Mouse (Mus musculus) kidney, postnatal 0 days (tissue): Measurements from ENCODE around the gene Cops4. TPM values are rescaled to one million over a fixed set of nuclear protein-coding genes. Genes with fewer than 3 reads are reported as not detected.

Source experiments
- ATAC-seq: fragments of 200-750 bp; cut with Nextera tagmentation; replicated peaks from 2 replicates; pipeline ENCODE4 v1.8.0; 2017; ENCODE audit warnings: low read depth, moderate number of reproducible peaks, moderate TSS enrichment, moderate library complexity; ENCODE audit not compliant: low FRiP score
- DNase-seq: peaks from one replicate; pipeline ENCODE4 v3.0.0-alpha.2; 2016; ENCODE audit warnings: low spot score
- H3K27ac ChIP-seq: fragments of 300-500 bp; sonication (generic); 2 replicates; pipeline ENCODE4 v1.5.1; 2014; ENCODE audit warnings: mild to moderate bottlenecking
- H3K27me3 ChIP-seq: fragments of 300-500 bp; sonication (generic); 2 replicates; pipeline ENCODE4 v1.6.1; 2014; ENCODE audit warnings: low read length, mixed read lengths; ENCODE audit not compliant: insufficient read depth
- H3K36me3 ChIP-seq: fragments of 300-500 bp; sonication (generic); 2 replicates; pipeline ENCODE4 v1.6.1; 2014; ENCODE audit warnings: low read length, mixed read lengths; ENCODE audit not compliant: insufficient read depth
- H3K4me1 ChIP-seq: fragments of 300-500 bp; sonication (generic); replicated peaks from 2 replicates; pipeline ENCODE4 v1.6.1; 2014; ENCODE audit warnings: antibody characterized with exemption, low read length, mixed read lengths; ENCODE audit not compliant: insufficient read depth
- H3K4me2 ChIP-seq: fragments of 300-500 bp; sonication (generic); 2 replicates; pipeline ENCODE4 v1.6.1; 2014; ENCODE audit warnings: mild to moderate bottlenecking, low read length, moderate library complexity, mixed read lengths
- H3K4me3 ChIP-seq: fragments of 300-500 bp; sonication (generic); replicated peaks from 2 replicates; pipeline ENCODE4 v1.5.1; 2014; ENCODE audit warnings: low read depth, low read length
- H3K9ac ChIP-seq: fragments of 300-500 bp; sonication (generic); 2 replicates; pipeline ENCODE4 v1.6.1; 2014; ENCODE audit warnings: low read depth, low read length
- H3K9me3 ChIP-seq: fragments of 300-500 bp; sonication (generic); replicated peaks from 2 replicates; pipeline ENCODE4 v1.6.1; 2016; ENCODE audit warnings: low read length, inconsistent platforms, mixed read lengths
- CTCF ChIP-seq: IDR thresholded peaks from 2 replicates; pipeline ENCODE4 v1.5.1; 2016; ENCODE audit warnings: antibody characterized with exemption, low read depth, mild to moderate bottlenecking, moderate library complexity
- WGBS: fragments of 180-500 bp; shearing (Covaris S2); extraction: QIAGEN DNeasy Blood & Tissue Kit; methylation state at CpG from one replicate; pipeline ENCODE4 v1.1.7; 2014; 5-methylcytosine and 5-hydroxymethylcytosine counted together
- microRNA-seq: library from miRNA; unstranded; fragments of <30 nt; microRNA quantifications from one replicate; pipeline ENCODE4, GENCODE M21; 2016
- polyA plus RNA-seq: library from polyadenylated mRNA; unstranded; fragments of >200 nt; fragmentation: Nextera tagmentation; extraction: Ambion mirVana; gene quantifications from 2 replicates; pipeline ENCODE4 v1.2.1, GENCODE M21; 2015

The Cops4 gene
- polyA plus RNA-seq, 1 experiment from 2014 or later = 142 TPM

GRCm38 (mm10) chr5:100587626-100588025, 69.5 kb downstream of the Cops4 start:
- H3K4me2 ChIP-seq = no peak overlapping the region
- no peak overlapping the region for H3K9ac ChIP-seq
- no peaks in the 10 kb centered on the region for H3K4me1 ChIP-seq
- ATAC-seq = no peak
- DNase-seq = no peak
- H3K36me3 ChIP-seq = no peaks in the 10 kb centered on the region
- no peaks in the 10 kb centered on the region for H3K27me3 ChIP-seq
- no peak overlapping the region for H3K27ac ChIP-seq
- no peak overlapping the region for H3K4me3 ChIP-seq
- 33% methylated on average over 2 of the region's 2 CpGs for WGBS
- no peak for TF ChIP-seq CTCF
- H3K9me3 ChIP-seq = no peaks in the 10 kb centered on the region

GRCm38 (mm10) chr5:100590505-100590904, 72.4 kb downstream of the Cops4 start:
- no peaks in the 10 kb centered on the region for H3K36me3 ChIP-seq
- no peak for TF ChIP-seq CTCF
- H3K9ac ChIP-seq = no peak overlapping the region
- no peaks in the 10 kb centered on the region for H3K27me3 ChIP-seq
- DNase-seq = no peak
- H3K9me3 ChIP-seq = no peaks in the 10 kb centered on the region
- no peaks in the 10 kb centered on the region for H3K4me1 ChIP-seq
- ATAC-seq = no peak
- H3K4me2 ChIP-seq = no peak overlapping the region
- H3K27ac ChIP-seq = no peak overlapping the region
- 63% methylated on average over 5 of the region's 5 CpGs for WGBS
- H3K4me3 ChIP-seq = no peak overlapping the region

- WGBS = 86% methylated on average over 13 of the region's 13 CpGs
- Histone ChIP-seq H3K27me3 (no peaks in the 10 kb centered on the region), H3K4me3 (no peak overlapping the region), H3K36me3 (no peaks in the 10 kb centered on the region), H3K9me3 (no peaks in the 10 kb centered on the region), H3K4me2 (no peak overlapping the region), H3K27ac (no peak overlapping the region), H3K9ac (no peak overlapping the region), H3K4me1 (no peaks in the 10 kb centered on the region)
- no peak for TF ChIP-seq CTCF
- DNase-seq = no peak
- ATAC-seq = no peak
Measured at GRCm38 (mm10) chr5:100594803-100595467, 76.8 kb downstream of the Cops4 start.

GRCm38 (mm10) chr5:100595999-100596398, 77.9 kb downstream of the Cops4 start:
- no peak overlapping the region for H3K27ac ChIP-seq
- no peaks in the 10 kb centered on the region for H3K36me3 ChIP-seq
- no peaks in the 10 kb centered on the region for H3K9me3 ChIP-seq
- no peak for ATAC-seq
- DNase-seq = no peak
- 80% methylated on average over 6 of the region's 6 CpGs for WGBS
- no peak overlapping the region for H3K4me3 ChIP-seq
- H3K4me1 ChIP-seq = no peaks in the 10 kb centered on the region
- TF ChIP-seq CTCF = no peak
- H3K4me2 ChIP-seq = no peak overlapping the region
- no peaks in the 10 kb centered on the region for H3K27me3 ChIP-seq
- no peak overlapping the region for H3K9ac ChIP-seq

Small RNA genes lying within 50 kb of the gene (microRNA-seq; reads per million reads assigned to microRNA genes)
- gene Gm23222 = not detected

Other genes starting within 250 kb of the Cops4 start
- gene Sec31a, start 102.1 kb upstream of the Cops4 start, polyA plus RNA-seq = 131 and 148 TPM in 2 replicates
- 8.6 and 9.2 TPM in 2 replicates for gene Lin54, start 17.7 kb upstream of the Cops4 start, polyA plus RNA-seq
- gene Plac8, start 53.9 kb downstream of the Cops4 start, polyA plus RNA-seq = 146 and 169 TPM in 2 replicates
- 62.0 and 64.6 TPM in 2 replicates for gene Coq2, start 156.8 kb downstream of the Cops4 start, polyA plus RNA-seq
- gene Hpse, start 201.4 kb downstream of the Cops4 start, polyA plus RNA-seq = 2.2 and 2.4 TPM in 2 replicates